Mouse (Mus musculus): ENCODE results near the gene Amot. TPM values are rescaled to one million over a fixed set of nuclear protein-coding genes. Genes with fewer than 3 reads are reported as not detected.

Gene Amot
- total and polyA plus RNA-seq, 3 experiments = 0.20 to 1.8 (median 0.93) TPM

GRCm38 (mm10) chrX:145406052-145406451 is 98.9 kb downstream of the Amot start:
- no peak for TF ChIP-seq GATA2 (IDR thresholded peaks at IDR 0.05; ENCODE audit: borderline replicate concordance, low read depth, low read length)
- no peak for TF ChIP-seq GATA1 (IDR thresholded peaks at IDR 0.05; ENCODE audit: borderline replicate concordance, low read length)
- TF ChIP-seq TAL1 (conservative IDR thresholded peaks at IDR 0.05; ENCODE audit: low read depth, low read length) = no peak
- TF ChIP-seq POLR2AphosphoS5 (IDR thresholded peaks at IDR 0.05; ENCODE audit: insufficient replicate concordance, low read depth, low read length) = no peak
- no peak for TF ChIP-seq CTCF (IDR thresholded peaks at IDR 0.05; ENCODE audit: low read depth, low read length)
- Histone ChIP-seq H3K4me3 (ENCODE audit: low read depth, low read length) (no peak overlapping the region), H3K27me3 (ENCODE audit: insufficient read depth, low read length) (no peaks in the 10 kb centered on the region), H3K4me1 (ENCODE audit: insufficient read depth, low read depth, low read length) (no peaks in the 10 kb centered on the region), H3K36me3 (replicated peaks) (no peaks in the 10 kb centered on the region), H3K9me3 (replicated peaks) (no peaks in the 10 kb centered on the region)
- DNase-seq (ENCODE audit: low spot score) (no peak), ATAC-seq (ENCODE audit: extremely low read depth, insufficient number of reproducible peaks, low FRiP score, poor library complexity, severe bottlenecking) (no peak)

- H3K4me3 ChIP-seq (ENCODE audit: low read depth, low read length) = no peak overlapping the region
- TF ChIP-seq TAL1 (conservative IDR thresholded peaks at IDR 0.05; ENCODE audit: low read depth, low read length) = no peak
- no peak for TF ChIP-seq GATA1 (IDR thresholded peaks at IDR 0.05; ENCODE audit: borderline replicate concordance, low read length)
- no peak for TF ChIP-seq CTCF (IDR thresholded peaks at IDR 0.05; ENCODE audit: low read depth, low read length)
- TF ChIP-seq POLR2AphosphoS5 (IDR thresholded peaks at IDR 0.05; ENCODE audit: insufficient replicate concordance, low read depth, low read length) = no peak
- TF ChIP-seq GATA2 (IDR thresholded peaks at IDR 0.05; ENCODE audit: borderline replicate concordance, low read depth, low read length) = no peak
- ATAC-seq (ENCODE audit: extremely low read depth, insufficient number of reproducible peaks, low FRiP score, poor library complexity, severe bottlenecking) (no peak), DNase-seq (ENCODE audit: low spot score) (no peak)
- H3K4me1 ChIP-seq (ENCODE audit: insufficient read depth, low read depth, low read length) = no peaks in the 10 kb centered on the region
- H3K27me3 ChIP-seq (ENCODE audit: insufficient read depth, low read length) = no peaks in the 10 kb centered on the region
- no peaks in the 10 kb centered on the region for H3K9me3 ChIP-seq (replicated peaks)
- H3K36me3 ChIP-seq (replicated peaks) = no peaks in the 10 kb centered on the region
These were observed 103.1 kb downstream of the Amot start for GRCm38 (mm10) chrX:145401926-145402325.

GRCm38 (mm10) chrX:145399236-145399635 is 105.7 kb downstream of the Amot start:
- H3K9me3 ChIP-seq (replicated peaks) = no peaks in the 10 kb centered on the region
- no peak overlapping the region for H3K4me3 ChIP-seq (ENCODE audit: low read depth, low read length)
- H3K36me3 ChIP-seq (replicated peaks) = no peaks in the 10 kb centered on the region
- no peaks in the 10 kb centered on the region for H3K4me1 ChIP-seq (ENCODE audit: insufficient read depth, low read depth, low read length)
- H3K27me3 ChIP-seq (ENCODE audit: insufficient read depth, low read length) = no peaks in the 10 kb centered on the region
- DNase-seq (ENCODE audit: low spot score) (no peak), ATAC-seq (ENCODE audit: extremely low read depth, insufficient number of reproducible peaks, low FRiP score, poor library complexity, severe bottlenecking) (no peak)
- no peak for TF ChIP-seq GATA1 (IDR thresholded peaks at IDR 0.05; ENCODE audit: borderline replicate concordance, low read length)
- no peak for TF ChIP-seq POLR2AphosphoS5 (IDR thresholded peaks at IDR 0.05; ENCODE audit: insufficient replicate concordance, low read depth, low read length)
- no peak for TF ChIP-seq CTCF (IDR thresholded peaks at IDR 0.05; ENCODE audit: low read depth, low read length)
- no peak for TF ChIP-seq GATA2 (IDR thresholded peaks at IDR 0.05; ENCODE audit: borderline replicate concordance, low read depth, low read length)

Other genes with a start within 250 kb of the Amot start
- gene Lhfpl1, start 156.1 kb downstream of the Amot start, total RNA-seq (2014; fragmentation: Nextera tagmentation) = not detected in 2 replicates
- gene Lhfpl1, start 156.1 kb downstream of the Amot start, total RNA-seq (2017) = not detected in 2 replicates
- gene Lhfpl1, start 156.1 kb downstream of the Amot start, polyA plus RNA-seq (2012) = not detected in 2 replicates